Mouse (Mus musculus) MEL (cell line): ENCODE results near the gene 1110017D15Rik. TPM values are rescaled to one million over a fixed set of nuclear protein-coding genes. Genes with fewer than 3 reads are reported as not detected.

Experiments
- DNase-seq: peaks from one replicate; pipeline ENCODE4 v3.0.0; 2011; ENCODE audit warnings: low read depth, low spot score
- H3K27ac ChIP-seq: 2 replicates; pipeline ENCODE4 v1.5.1; 2012; ENCODE audit warnings: low read depth, mild to moderate bottlenecking, control low read depth, low read length, moderate library complexity; ENCODE audit not compliant: control insufficient read depth
- H3K27me3 ChIP-seq, 2 experiments: fragments of 150-350 bp in 1 of 2; sonication (generic) in 1 of 2; 2 replicates each; pipeline ENCODE4 v1.6.1; 2012; ENCODE audit warnings: low read length in 2 of 2, mild to moderate bottlenecking in 2 of 2, improper control_type of control experiment in 1 of 2, moderate library complexity in 1 of 2; ENCODE audit not compliant: insufficient read depth in 2 of 2, control insufficient read depth in 1 of 2
- H3K36me3 ChIP-seq, 2 experiments: 2 replicates each; pipeline ENCODE4 v1.6.1; 2012 to 2014; ENCODE audit warnings: low read length in 2 of 2, improper control_type of control experiment in 1 of 2, inconsistent platforms in 1 of 2, mild to moderate bottlenecking in 1 of 2; ENCODE audit not compliant: insufficient read depth in 2 of 2, control insufficient read depth in 1 of 2
- H3K4me1 ChIP-seq, 2 experiments: fragments of 150-350 bp in 1 of 2; sonication (generic) in 1 of 2; 2 replicates each; pipeline ENCODE4 v1.6.1; 2012; ENCODE audit warnings: low read length in 2 of 2, improper control_type of control experiment in 1 of 2, mild to moderate bottlenecking in 1 of 2; ENCODE audit not compliant: insufficient read depth in 2 of 2, control insufficient read depth in 1 of 2
- H3K4me3 ChIP-seq, 2 experiments: fragments of 150-350 bp in 1 of 2; sonication (generic) in 1 of 2; 2 replicates each; pipeline ENCODE4 v1.5.1; 2012; ENCODE audit warnings: low read depth in 2 of 2, low read length in 2 of 2, mild to moderate bottlenecking in 2 of 2, moderate library complexity in 2 of 2, control low read depth in 1 of 2, improper control_type of control experiment in 1 of 2; ENCODE audit not compliant: control insufficient read depth in 1 of 2, insufficient read depth in 1 of 2
- H3K79me2 ChIP-seq: 2 replicates; pipeline ENCODE4 v1.6.1; 2012; ENCODE audit warnings: mild to moderate bottlenecking, low read length, moderate library complexity; ENCODE audit not compliant: control insufficient read depth, poor library complexity, insufficient read depth
- H3K9ac ChIP-seq: 2 replicates; pipeline ENCODE4 v1.6.1; 2012; ENCODE audit warnings: low read depth, mild to moderate bottlenecking, control low read depth, low read length, moderate library complexity; ENCODE audit not compliant: control insufficient read depth, poor library complexity, severe bottlenecking
- H3K9me3 ChIP-seq: fragments of 150-350 bp; sonication (generic); replicated peaks from 2 replicates; pipeline ENCODE4 v1.6.1; 2012; ENCODE audit warnings: mild to moderate bottlenecking, low read length, improper control_type of control experiment, moderate library complexity; ENCODE audit not compliant: insufficient read depth
- CTCF ChIP-seq, 3 experiments: IDR thresholded peaks in 2 of 3; conservative IDR thresholded peaks in 1 of 3; 2 replicates each; pipeline ENCODE4 v1.5.1; 2011 to 2012; ENCODE audit warnings: low read length in 3 of 3, low read depth in 2 of 3, mild to moderate bottlenecking in 2 of 3, improper control_type of control experiment in 1 of 3, inconsistent platforms in 1 of 3, mixed read lengths in 1 of 3, moderate library complexity in 1 of 3; ENCODE audit not compliant: control insufficient read depth in 1 of 3, insufficient read depth in 1 of 3, poor library complexity in 1 of 3, severe bottlenecking in 1 of 3
- ELF1 ChIP-seq: IDR thresholded peaks from 2 replicates; pipeline ENCODE4 v1.6.1; 2014; ENCODE audit warnings: low read depth, mild to moderate bottlenecking, inconsistent platforms, low read length, improper control_type of control experiment, moderate library complexity
- ETS1 ChIP-seq: IDR thresholded peaks from 2 replicates; pipeline ENCODE4 v1.6.1; 2012; ENCODE audit warnings: low read depth, mild to moderate bottlenecking, inconsistent platforms, low read length, improper control_type of control experiment, moderate library complexity
- GABPA ChIP-seq: IDR thresholded peaks from 2 replicates; pipeline ENCODE4 v1.6.1; 2012; ENCODE audit warnings: low read depth, mild to moderate bottlenecking, inconsistent platforms, low read length, improper control_type of control experiment, moderate library complexity
- HCFC1 ChIP-seq: IDR thresholded peaks from 2 replicates; pipeline ENCODE4 v1.6.1; 2012; ENCODE audit warnings: low read depth, mild to moderate bottlenecking, inconsistent platforms, low read length, improper control_type of control experiment, moderate library complexity
- JUND ChIP-seq: IDR thresholded peaks from 2 replicates; pipeline ENCODE4 v1.6.1; 2011; ENCODE audit warnings: low read depth, mild to moderate bottlenecking, improper control_type of control experiment, low read length
- MEF2A ChIP-seq: IDR thresholded peaks from 2 replicates; pipeline ENCODE4 v1.6.1; 2014; ENCODE audit warnings: low read depth, mild to moderate bottlenecking, inconsistent platforms, low read length, improper control_type of control experiment; ENCODE audit not compliant: poor library complexity, insufficient replicate concordance, severe bottlenecking; ENCODE audit errors: extremely low read depth
- MYB ChIP-seq: IDR thresholded peaks from 2 replicates; pipeline ENCODE4 v1.6.1; 2011; ENCODE audit warnings: mild to moderate bottlenecking, low read depth, low read length, improper control_type of control experiment
- POLR2AphosphoS2 ChIP-seq: IDR thresholded peaks from 2 replicates; pipeline ENCODE4 v1.6.1; 2011; ENCODE audit warnings: low read length, improper control_type of control experiment
- RAD21 ChIP-seq: IDR thresholded peaks from 2 replicates; pipeline ENCODE4 v1.6.1; 2011; ENCODE audit warnings: mild to moderate bottlenecking, low read depth, low read length, improper control_type of control experiment
- SMC3 ChIP-seq: IDR thresholded peaks from 2 replicates; pipeline ENCODE4 v1.6.1; 2011; ENCODE audit warnings: low read depth, low read length, improper control_type of control experiment
- TBP ChIP-seq: IDR thresholded peaks from 2 replicates; pipeline ENCODE4 v1.8.0; 2011; ENCODE audit warnings: low read depth, low read length, improper control_type of control experiment
- TCF12 ChIP-seq: IDR thresholded peaks from 2 replicates; pipeline ENCODE4 v1.6.1; 2014; ENCODE audit warnings: low read depth, mild to moderate bottlenecking, inconsistent platforms, low read length, improper control_type of control experiment, moderate library complexity
- UBTF ChIP-seq: IDR thresholded peaks from 2 replicates; pipeline ENCODE4 v1.6.1; 2012; ENCODE audit warnings: low read depth, mild to moderate bottlenecking, inconsistent platforms, low read length, improper control_type of control experiment, moderate library complexity, borderline replicate concordance; ENCODE audit not compliant: insufficient read depth
- ZC3H11A ChIP-seq: IDR thresholded peaks from 2 replicates; pipeline ENCODE4 v1.6.1; 2012; ENCODE audit warnings: low read depth, mild to moderate bottlenecking, inconsistent platforms, low read length, improper control_type of control experiment
- ZKSCAN1 ChIP-seq: IDR thresholded peaks from 2 replicates; pipeline ENCODE4 v1.6.1; 2012; ENCODE audit warnings: low read depth, mild to moderate bottlenecking, inconsistent platforms, low read length, improper control_type of control experiment, moderate library complexity
- ZMIZ1 ChIP-seq: IDR thresholded peaks from 2 replicates; pipeline ENCODE4 v1.6.1; 2012; ENCODE audit warnings: low read depth, mild to moderate bottlenecking, inconsistent platforms, low read length, improper control_type of control experiment, moderate library complexity
- ZNF384 ChIP-seq: IDR thresholded peaks from 2 replicates; pipeline ENCODE4 v1.6.1; 2012; ENCODE audit warnings: low read depth, mild to moderate bottlenecking, inconsistent platforms, low read length, improper control_type of control experiment
- polyA plus RNA-seq, 2 experiments: library from polyadenylated mRNA; stranded (reverse) in 1 of 2; unstranded in 1 of 2; fragments of >175 nt in 1 of 2; fragments of >200 nt in 1 of 2; gene quantifications; 2 replicates each; pipeline versions ENCODE4 v1.2.1 to v1.2.4; 2012; ENCODE audit warnings: low replicate concordance in 2 of 2, low read depth in 1 of 2; ENCODE audit not compliant: insufficient read length in 2 of 2, insufficient read depth in 1 of 2, missing spikeins in 1 of 2
- total RNA-seq: library from RNA; depleted of rRNA; stranded (reverse); fragments of 300-350 nt; gene quantifications from 2 replicates; pipeline ENCODE4 v1.2.3, GENCODE M21; 2012

Gene 1110017D15Rik
- total and polyA plus RNA-seq, 3 experiments: 0.21 TPM; not detected in 2

GRCm38 (mm10) chr4:41522788-41523187 lies 5.7 kb upstream of the 1110017D15Rik start:
- no peak overlapping the region for H3K27ac ChIP-seq
- no peaks in the 10 kb centered on the region for H3K9me3 ChIP-seq
- no peaks in the 10 kb centered on the region for H3K27me3 ChIP-seq
- DNase-seq: peak; percentile 71
- no peaks in the 10 kb centered on the region for H3K36me3 ChIP-seq
- H3K79me2 ChIP-seq: no peaks in the 10 kb centered on the region
- TF ChIP-seq ZC3H11A: peak; percentile 67
- TF ChIP-seq SMC3: peak; percentile 80
- TF ChIP-seq JUND: no peak
- TF ChIP-seq RAD21: peak; percentile 87
- TF ChIP-seq CTCF (IDR thresholded peaks at IDR 0.05 in 2 of 3, conservative IDR thresholded peaks at IDR 0.05 in 1 of 3; ENCODE audit: control insufficient read depth in 1 of 3, insufficient read depth in 1 of 3, low read depth in 2 of 3, low read length in 3 of 3, poor library complexity in 1 of 3, severe bottlenecking in 1 of 3): peak; percentile 32 to 89 (median 87)
- TF ChIP-seq, all 39 proteins: peak for 4
- Histone ChIP-seq H3K4me1 (peaks cover 0 to 7% of the 10 kb centered on the region in 2 experiments; a peak in 2 of 4 replicates), H3K4me3 (no peak overlapping the region), H3K9ac (no peak overlapping the region)

- no peaks in the 10 kb centered on the region for H3K79me2 ChIP-seq
- DNase-seq: no peak
- no peak overlapping the region for H3K27ac ChIP-seq
- no peaks in the 10 kb centered on the region for H3K27me3 ChIP-seq
- H3K9me3 ChIP-seq: no peaks in the 10 kb centered on the region
- no peaks in the 10 kb centered on the region for H3K36me3 ChIP-seq
- no peak overlapping the region for H3K9ac ChIP-seq
- TF ChIP-seq ZKSCAN1 (no peak), HCFC1 (no peak), ETS1 (no peak), CTCF (IDR thresholded peaks at IDR 0.05 in 2 of 3, conservative IDR thresholded peaks at IDR 0.05 in 1 of 3; ENCODE audit: control insufficient read depth in 1 of 3, insufficient read depth in 1 of 3, low read depth in 2 of 3, low read length in 3 of 3, poor library complexity in 1 of 3, severe bottlenecking in 1 of 3) (no peak), UBTF (no peak), TBP (no peak), JUND (no peak), ZNF384 (no peak), GABPA (no peak), POLR2AphosphoS2 (no peak), MYB (no peak), ELF1 (no peak), MEF2A (no peak), ZMIZ1 (no peak), TCF12 (no peak)
- H3K4me1 ChIP-seq: peaks cover 0 to 7% of the 10 kb centered on the region in 2 experiments; a peak in 2 of 4 replicates
- H3K4me3 ChIP-seq: no peak overlapping the region
These were observed 5.0 kb upstream of the 1110017D15Rik start for GRCm38 (mm10) chr4:41522136-41522535.
